Mouse (Mus musculus) frontal cortex, postnatal 25 days (tissue): ENCODE results near the gene Ndrg3.
"Not testable (repeated sequence)": the region's sequence is repeated elsewhere in the genome, so short reads cannot be mapped to it uniquely, and the experiment has no call there.

Source experiments
- DNase-seq, 2 experiments: peaks; one replicate each; pipeline ENCODE4 v3.0.0; 2022; ENCODE audit warnings: low spot score in 2 of 2

The Ndrg3 gene

DNA sequence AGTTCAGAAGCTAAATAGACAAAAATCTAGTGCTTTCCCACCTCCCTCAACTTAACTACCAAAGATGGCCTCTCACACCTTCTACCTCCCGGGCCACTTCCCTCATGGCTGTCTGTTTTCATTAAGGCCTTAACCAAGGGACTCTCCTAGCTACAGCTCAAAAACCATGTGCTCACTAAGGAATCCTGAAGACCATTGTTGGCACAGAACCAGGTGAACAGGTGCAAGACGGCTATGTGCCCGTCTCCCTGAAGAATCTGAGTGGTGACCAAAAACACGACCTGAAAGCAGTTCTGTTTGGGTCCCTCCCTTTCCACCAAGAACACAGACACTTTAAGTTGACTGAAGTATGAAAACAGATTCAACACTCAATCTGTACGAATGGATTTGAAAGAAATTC lies 6.4 kb upstream of the Ndrg3 start:
- no peak for DNase-seq

DNA sequence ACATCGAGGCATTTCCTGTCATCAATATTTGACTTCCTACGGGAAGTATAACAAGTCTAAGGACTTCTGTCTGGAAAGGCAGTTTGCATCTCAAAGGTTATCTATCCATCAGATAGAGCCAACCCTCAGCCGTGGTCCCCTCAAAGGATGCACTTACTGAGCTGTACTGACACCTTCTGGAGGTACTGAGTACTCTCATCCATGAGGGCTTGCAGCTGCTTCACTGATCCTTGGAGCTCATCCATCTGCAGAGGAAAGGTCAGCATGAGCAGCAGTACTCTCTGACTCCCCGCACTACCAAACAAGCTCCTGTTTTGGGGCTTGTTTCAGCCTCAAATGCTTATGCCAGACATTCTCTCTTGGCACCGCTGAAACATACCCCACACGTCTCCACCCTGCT lies 4.7 kb upstream of the Ndrg3 start:
- no peak for DNase-seq

DNA sequence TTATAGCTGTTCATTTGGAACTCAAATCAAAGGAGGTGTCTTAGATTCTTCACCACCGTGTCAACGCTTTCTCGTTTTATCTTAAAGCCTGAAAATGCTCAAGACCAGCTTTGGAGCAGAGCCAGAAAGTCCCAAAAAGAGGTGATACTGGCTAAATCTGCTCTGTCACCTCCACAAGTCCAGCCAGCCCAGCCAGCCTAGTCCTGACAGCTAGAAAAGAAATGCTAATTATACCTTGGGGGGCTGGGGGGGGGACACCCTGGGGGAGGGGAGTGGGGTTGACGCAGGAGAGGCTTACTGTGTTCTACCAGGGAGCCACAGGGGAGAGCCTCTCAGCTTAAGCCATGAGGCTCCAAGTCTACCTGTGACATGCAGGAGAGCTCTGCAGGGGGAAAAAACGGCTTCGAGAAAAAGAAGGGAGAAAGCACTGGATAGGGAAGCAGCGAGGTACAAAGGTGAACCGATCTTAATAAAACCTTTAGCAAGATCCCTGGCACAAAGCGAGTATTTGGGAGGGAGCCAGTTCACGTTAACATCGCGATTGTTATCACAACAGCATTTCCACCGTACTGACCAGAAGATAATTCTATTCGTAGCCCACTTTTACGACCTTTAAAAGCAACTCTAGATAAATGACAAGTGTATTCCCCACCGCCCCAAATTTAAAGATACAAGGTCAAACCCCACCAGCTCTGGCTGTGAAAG lies 977 bp downstream of the Ndrg3 start:
- no peak for DNase-seq

DNA sequence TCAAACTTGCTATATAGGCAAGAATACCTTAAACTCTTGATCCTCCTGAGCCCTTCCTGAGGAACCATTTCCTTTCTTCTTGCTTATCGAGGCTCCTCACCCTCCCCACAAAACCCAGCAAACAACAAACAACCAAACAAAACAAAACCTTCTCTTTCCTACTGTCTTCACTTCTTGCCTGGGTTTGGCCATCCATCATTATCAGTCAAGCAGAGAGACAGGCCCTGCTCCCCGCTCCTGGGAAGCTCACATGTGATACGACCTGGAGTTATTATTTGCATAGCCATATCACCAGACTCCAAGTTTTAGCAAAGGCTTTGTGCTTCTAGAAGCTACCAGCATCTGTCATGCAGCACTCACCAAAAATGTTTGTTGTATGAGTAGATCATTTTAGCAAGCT lies 4.5 kb downstream of the Ndrg3 start:
- no peak for DNase-seq

DNA sequence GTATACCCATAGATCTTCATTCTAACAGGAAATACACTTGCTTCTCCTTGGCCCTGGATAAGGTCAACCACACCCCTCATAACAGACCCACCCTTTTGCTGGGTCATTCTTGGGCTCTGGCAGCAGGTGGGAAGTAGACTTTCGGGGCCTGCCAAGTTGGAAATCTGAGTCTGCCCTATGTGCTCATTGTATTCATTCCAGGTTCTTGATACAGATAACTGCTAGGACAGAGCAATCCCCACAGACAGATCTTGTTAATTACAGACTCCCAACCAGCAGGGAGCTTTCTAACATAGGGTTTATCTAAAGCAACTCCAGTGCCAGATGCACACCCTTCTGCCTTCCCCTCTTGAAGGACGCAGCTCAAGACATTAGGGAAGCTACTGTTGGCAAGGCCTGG lies 9.0 kb downstream of the Ndrg3 start:
- no peak for DNase-seq

DNA sequence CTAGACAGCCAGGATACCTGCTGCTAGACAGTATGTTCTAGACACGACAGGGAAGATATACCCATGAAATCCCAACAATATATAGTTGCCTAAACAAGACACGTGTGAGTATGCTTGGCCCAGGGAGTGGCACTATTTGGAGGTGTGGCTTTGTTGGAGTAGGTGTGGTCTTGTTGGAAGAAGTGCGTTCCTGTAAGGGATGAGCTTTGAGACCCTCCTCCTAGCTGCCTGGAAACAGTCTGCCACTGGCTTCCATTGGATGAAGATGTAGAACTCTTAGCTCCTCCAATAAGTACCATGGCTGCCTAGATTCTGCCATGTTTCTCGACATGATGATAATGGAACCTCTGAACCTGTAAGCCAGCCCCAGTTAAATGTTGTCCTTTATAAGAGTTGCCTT lies 10.6 kb downstream of the Ndrg3 start:
- DNase-seq, result no peak

DNA sequence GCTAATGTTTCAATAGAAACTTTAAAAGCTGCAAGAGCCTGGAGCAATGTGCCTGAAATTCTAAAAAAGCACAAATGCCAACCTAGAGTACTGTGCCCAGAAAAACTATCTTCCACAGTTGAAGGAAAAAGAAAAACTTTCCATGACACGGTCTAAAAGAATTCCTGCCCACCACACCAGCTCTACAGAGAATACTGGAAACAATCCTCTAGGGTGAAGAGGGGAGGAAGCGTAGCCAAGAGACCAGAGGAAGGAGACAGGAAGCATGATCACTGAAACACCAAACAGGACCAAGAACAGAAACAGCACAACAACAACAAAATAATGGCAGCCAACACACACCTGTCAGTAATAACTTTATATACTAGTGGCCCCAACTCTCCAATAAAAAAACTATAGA lies 11.8 kb downstream of the Ndrg3 start:
- DNase-seq, result no peak

DNA sequence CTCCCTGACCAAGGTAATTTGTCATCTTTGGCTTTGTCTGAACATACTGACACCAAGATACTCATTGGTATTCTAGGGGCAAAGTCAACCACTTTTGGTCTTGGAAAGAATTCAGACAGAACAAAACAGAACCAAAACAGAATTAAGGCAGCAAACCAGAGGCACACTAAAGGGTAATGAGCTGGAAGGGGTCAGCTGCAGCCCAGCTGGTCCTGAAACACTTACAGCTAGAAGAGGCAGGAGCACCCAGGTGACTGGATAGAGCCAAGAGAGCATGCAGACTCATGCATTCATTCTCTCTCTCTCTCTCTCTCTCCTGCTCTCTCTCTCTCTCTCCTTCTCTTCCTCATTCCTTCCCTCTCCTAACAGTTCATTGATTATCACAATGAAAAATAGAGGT lies 15.1 kb downstream of the Ndrg3 start:
- no peak for DNase-seq

DNA sequence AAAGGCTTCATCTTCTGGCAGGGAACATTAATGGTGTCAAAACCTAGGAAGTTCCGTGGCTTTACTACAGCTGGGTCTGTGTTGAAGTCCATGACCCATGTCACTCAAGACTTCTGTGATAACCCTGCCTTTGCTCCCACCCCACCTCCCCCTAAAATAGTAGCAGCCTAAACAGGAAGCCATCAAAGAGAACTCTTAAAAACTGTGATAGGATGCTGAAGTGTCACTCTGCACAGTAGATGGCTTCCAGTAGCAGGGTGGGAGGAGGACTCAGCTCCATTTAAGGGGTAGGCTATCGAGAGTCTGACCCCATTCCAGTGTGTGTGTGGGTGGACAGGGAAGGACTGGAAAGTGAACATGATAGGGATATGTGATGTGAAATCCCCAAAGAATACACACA lies 16.9 kb downstream of the Ndrg3 start:
- no peak for DNase-seq

DNA sequence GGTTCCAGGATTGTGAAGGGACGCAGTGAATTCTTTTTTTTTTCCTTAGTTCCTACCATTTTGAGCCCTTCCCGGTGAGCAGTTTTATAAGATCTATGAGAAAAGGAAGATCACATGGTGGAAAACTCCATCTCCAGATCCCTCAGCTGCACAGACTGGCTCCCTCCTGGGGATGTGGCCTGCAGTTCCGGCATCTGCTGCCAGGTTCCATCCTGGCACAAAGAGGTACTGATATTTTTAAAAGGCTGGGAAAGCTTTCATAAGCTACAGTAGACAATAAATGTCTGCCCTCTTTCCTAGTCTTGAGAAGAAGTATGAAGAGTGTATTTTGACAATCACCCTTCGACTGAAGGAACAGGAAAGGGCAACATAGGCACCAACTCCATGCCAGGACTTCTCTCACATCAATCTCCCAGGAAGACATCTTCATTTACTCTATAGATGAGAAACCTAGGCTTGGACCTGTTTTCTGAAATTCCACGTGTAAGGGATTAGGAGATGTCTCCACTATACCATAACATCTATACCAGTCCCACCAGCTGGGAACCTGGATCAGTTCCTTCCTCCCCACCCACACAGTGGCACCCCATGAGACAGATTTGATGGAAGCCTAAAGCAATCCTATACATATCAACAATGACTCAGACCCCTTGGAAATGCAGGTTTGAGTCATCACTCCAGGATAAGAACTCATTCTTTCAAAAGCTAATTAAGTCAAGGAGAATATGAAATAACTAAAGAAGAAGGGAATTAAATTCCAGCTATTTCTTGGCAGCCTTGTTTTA lies 18.3 kb downstream of the Ndrg3 start:
- peak in 1 of 2 experiments; percentile 40 for DNase-seq

DNA sequence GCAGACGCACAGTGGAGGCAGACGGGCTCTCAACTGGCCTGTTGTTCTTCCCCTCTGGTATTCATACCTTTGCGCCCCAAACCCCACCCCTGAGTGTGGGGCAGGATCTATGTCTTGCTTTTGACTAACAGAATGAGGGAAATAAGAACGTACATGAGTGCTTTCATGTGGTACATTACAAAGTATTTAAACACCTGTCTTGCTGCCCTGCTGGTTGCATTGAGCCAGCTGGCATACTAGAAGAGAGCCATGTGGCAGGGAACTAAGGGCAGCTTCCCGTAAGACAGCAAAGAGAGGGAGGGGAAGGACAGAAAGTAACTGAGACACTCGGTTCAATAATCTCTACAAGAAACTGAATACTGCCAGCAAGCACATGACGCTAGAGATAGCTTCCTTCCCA lies 21.6 kb downstream of the Ndrg3 start:
- no peak for DNase-seq

DNA sequence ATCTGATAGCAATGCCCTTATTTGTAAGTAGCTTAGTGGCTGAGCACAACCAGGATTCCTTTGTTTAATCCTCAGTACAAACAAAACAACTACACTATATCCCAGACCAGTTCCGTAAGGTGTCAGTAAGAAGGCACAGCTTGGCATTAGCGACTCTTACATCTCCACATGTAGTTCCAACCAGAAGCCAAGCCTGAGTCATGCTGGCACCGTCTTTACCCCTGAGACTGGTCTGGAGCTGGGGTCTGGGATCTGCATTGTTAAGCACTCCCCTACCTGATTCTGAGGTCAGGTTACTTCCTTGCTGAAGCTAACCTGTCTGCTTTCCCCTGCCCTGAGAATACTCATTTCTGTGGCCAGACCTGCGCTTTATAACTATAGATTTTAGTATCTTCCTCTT lies 23.4 kb downstream of the Ndrg3 start:
- no peak for DNase-seq

DNA sequence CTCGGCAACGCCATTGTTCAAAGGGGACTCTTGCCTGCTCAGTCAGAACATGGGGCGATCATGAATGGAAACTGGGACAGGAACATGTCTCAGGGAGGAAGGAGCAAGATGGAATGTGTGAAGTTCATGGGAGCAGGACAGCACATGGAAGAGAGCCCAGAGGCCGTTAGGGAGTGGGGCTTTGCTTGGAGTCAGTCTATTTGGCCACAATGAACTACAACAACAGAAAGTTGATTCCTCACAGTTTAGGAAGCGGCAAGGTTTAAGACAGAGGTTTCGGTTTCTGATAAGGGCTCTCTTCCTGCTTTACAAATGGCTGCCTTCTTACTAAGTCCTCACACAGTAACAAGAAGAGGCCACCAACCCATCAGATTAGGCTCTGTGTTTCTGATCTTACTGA lies 24.5 kb downstream of the Ndrg3 start:
- no peak for DNase-seq

DNA sequence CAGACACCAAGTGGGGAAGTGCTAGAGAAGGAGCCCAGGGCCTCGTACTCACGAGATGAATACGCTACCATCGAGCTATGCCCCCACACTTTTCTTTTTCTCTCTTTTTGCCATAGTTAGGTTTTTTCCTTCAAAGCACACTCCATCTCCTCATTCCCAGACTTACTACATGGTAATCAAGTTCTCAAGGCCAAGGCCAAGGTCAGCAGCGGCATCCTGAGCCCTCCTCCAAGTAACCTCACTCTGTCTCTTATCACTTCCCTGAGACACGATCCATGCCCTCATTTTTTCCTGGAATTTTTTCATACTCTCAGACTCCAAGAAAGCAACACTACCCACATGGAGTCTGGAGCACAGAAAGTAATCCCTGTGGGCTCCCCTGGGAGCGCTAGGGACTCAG lies 28.0 kb downstream of the Ndrg3 start:
- DNase-seq, result no peak

DNA sequence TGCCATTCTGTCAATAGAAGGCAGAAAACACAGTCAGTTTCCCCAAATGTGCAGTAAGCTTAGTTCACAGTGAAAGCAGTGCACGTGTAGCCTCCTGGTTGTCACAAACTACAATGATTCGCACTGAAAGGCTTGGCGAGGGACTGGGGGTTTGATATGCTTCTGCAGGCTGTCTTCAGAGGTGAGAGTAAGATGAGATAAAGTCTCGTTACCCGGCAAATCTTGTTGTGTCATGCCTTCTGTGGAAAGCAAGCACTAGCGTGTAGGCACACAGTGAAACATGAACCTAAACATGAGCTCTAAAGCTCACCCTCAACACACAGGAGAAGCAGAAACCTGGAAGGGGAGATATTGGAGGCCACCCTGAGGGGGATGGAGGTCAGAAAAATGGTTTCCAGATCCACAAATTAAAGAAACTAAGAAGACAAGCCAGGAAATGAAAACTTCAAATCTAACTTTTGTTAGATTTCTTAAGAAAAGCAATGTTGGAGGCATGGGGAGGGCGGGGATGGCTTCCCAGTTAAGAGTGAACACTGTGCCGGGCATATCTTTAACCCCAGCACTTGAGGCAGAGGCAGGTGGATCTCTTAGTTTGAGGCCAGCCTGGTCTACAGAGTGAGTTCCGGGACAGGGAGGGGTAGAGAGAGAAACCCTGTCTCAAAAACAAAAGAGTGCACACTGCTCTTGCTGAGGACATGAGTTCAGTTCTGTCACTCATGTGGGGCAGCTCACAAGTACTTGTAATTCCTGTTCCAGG lies 33.2 kb downstream of the Ndrg3 start:
- DNase-seq, result no peak

DNA sequence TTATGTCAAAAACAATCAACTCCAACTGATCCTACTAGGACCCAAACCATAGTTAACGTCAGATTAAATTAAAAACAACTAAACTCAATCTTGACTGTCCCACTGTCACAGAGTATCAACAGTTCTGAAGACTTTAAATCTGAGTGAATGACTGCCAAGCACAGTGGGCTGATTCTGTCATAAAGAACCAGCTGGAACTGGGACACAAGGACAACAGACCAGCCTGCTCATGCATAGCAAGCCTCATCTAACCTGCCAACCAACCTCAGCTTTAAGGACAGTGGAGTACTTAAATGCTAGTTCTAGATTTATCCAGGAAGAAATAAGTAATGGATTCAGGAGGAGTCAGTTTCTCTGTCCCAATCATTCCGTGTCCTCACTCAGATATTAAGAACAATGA lies 34.8 kb downstream of the Ndrg3 start:
- DNase-seq, result no peak

DNA sequence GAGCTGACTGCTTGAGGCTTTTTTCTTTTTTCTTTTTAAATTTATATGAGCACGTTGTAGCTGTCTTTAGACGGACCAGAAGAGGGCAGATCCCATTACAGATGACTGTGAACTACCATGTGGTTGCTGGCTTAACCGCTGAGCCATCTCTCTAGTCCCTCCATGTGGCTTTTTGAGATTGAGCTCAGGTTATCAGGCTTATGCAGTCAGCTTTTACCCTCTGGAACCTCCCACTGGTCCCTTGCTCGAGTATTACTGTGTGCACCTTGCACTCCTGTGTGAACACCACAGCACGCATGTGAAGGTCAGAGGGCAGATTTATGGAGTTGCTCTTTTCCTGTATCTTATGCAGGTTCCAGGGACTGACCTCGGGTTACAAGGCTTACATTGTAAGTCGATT lies 35.5 kb downstream of the Ndrg3 start:
- DNase-seq, result no peak

DNA sequence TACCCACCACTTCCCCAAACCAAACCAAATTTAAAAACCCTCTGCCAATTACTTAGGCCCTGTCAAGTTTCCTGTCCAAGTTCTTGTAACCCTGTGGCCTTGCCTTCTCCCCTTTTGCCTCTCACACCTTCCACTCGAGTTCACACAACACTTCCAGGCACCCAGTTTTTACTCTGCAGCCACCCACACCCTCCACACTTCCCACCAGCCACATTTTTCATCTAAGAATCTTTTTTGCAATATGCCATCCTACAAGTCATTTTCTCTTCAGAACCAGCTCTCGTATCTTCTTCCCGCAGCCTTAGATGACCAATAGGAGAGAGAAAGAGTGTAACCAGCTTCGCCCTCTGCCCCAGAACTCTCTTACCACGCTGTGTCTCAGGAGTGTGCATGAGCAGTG lies 37.4 kb downstream of the Ndrg3 start:
- no peak for DNase-seq

DNA sequence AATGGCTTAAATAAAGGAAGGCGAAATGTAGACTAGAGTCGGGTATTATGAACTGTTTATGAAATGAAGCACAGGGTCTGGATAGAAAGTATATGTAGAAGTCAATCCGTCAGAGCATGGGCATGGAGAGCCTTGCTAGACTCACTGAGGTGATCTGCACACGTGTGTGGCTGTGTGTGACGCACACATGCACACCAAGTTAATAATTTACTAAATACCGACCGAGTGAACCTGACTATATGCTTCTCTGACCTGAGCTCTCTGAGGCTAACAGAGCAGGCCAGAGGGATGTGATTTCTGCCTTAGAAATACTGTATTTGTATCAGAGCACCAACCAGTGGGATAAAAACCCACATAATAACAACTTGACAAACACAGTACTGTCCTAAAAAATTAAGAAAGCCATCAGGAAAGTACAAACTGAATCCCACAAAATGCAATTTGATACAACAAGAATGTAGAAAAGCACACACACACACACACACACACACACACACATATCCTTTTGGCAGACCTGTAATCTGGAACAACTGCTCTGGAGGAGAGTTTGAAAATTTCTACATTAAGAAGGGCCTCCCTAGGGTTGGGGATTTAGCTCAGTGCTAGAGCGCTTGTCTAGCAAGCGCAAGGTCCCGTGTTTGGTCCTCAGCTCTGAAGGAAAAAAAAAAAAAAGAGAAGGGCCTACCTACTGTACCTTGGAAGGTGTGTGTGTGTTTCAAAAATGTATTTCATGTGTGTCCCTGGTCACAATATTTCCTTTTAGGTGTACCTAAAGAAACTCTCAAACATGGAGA lies 40.4 kb downstream of the Ndrg3 start:
- no peak for DNase-seq

DNA sequence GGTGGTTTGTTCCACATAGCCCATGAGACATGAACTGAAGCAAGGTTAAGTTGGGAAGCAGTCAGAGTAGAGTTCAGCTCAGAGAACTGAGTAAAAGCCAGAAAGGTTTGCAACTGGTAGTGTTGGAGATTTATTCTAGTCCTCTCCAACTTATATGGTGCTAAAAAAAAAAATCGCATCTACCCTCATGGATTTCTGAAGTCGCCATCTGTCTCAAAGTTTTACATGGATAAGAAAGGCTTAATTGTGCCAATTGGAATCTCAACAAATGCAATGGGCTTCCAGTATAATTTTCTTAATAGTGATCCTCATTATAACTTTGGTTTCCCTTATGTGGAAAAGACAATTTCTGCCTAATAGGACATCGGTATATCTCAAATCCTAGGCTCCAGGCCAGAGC lies 41.0 kb downstream of the Ndrg3 start:
- no peak for DNase-seq

DNA sequence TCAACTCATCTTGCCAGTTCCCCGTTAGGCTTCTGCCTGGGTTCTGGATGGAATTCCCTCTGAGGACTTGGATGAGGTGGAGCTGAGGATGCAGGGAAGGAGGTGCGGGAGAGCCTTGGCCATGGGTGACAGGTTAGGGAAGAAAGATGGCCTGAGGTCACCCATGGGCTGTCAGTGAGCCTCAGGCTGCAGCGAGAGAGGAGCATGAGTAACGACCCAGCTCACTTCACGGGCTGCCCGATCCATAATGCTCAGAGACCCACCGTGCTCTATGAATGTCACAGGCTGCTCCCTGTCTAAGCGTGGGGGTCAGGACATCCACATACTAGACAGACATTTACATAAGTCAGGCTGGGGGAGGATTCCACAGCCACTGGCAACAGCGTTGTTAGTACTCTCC lies 50.3 kb downstream of the Ndrg3 start:
- not testable (repeated sequence) for DNase-seq

DNA sequence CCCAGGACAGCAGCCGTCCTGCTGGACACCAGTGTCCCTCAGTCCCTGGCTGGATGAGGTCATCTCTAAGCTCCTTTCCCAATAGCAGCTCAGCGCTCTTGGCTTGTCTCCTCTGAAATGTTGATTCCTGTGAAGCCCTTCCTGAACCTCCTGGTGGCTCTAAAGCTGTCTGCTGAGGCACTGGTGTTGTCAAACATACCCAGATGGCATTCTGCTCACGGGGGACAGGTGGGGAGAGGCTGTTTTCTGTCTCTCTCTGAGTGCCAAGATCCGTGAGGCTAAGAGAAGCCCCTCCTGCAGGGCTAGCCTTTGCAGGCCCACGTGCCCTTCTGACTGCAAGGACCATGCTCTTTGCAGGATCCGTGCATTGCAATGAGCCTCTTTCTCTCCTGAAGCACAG lies 51.9 kb downstream of the Ndrg3 start:
- not testable (repeated sequence) for DNase-seq
